Mouse (Mus musculus) c-Kit-negative CD71-positive TER-119-positive erythroid progenitor cells, embryonic 14.5 days (primary cell): ENCODE measurements around the gene Pkp1.

Experiments used
- DNase-seq: peaks from one replicate; pipeline ENCODE4 v3.0.0-alpha.2; 2013; ENCODE audit warnings: low read depth, low spot score

Pkp1 gene

DNA sequence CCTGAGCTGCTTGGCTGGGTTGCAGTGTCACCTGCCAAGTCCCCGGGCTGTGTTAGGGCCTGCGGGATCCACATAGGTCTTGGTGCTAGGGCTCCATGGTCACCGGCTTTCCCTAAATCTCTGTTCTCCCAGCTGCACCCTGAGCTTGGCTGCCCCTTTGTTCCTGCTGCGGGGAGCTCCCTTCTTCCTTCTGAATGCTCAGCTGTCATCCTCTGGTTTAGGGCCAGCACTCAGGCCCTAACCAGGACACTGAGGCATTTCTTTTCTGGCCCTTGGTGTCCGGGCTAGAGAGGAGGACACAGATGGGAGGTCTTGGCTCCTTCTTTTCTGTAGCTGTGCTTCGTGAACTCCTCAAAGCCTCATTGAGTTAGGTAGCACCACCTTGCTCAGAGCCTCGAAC, 97.2 kb downstream of the Pkp1 start:
- DNase-seq = no peak
